Mouse (Mus musculus) gastrocnemius, adult 2 months (tissue): ENCODE results near the gene Klhl31. TPM values are rescaled to one million over a fixed set of nuclear protein-coding genes. Genes with fewer than 3 reads are reported as not detected.

Source experiments
- DNase-seq: peaks from one replicate; pipeline ENCODE4 v3.0.0; 2022
- H3K27ac ChIP-seq: fragments of 200-600 bp; 2 replicates; pipeline ENCODE4 v1.8.1; 2022; ENCODE audit warnings: mild to moderate bottlenecking
- H3K4me3 ChIP-seq: fragments of 200-600 bp; 2 replicates; pipeline ENCODE4 v1.8.1; 2022; ENCODE audit warnings: mild to moderate bottlenecking, moderate library complexity
- CTCF ChIP-seq: fragments of 200-600 bp; IDR thresholded peaks from 2 replicates; pipeline ENCODE4 v1.8.1; 2022; ENCODE audit warnings: antibody characterized with exemption, mild to moderate bottlenecking, moderate library complexity
- intact Hi-C: fragments of 180-260 bp; cut with DNase I; formaldehyde crosslinking; loops from one replicate; pipeline ENCODE4 v1.15.1; 2025
- total RNA-seq, 2 experiments: library from RNA; stranded (reverse); gene quantifications; 2 replicates each; pipeline ENCODE4 v1.2.3; 2021

The Klhl31 gene
- total RNA-seq, 2 experiments from 2014 or later: 491 to 601 TPM

DNA sequence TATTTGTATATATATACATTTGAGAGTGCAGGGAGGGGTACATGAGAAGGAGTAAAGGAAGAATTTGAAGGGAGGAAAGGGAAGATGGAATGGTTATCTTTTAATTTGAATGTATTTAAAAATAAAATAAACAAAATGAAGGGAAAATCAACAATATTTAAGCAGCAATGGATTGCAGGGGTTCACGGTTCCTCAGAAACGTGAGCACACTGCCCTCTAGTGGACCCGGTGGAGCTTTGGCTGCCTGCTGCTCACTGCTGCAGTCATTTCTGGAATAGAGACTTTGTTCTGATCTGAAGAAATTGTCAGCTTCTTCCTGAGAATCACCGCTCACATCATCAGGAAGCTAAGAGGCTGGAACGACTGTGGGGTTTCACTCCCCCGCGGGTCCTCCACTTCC lies 28.5 kb upstream of the Klhl31 start:
- H3K4me3 ChIP-seq: no peak overlapping the region
- intact Hi-C loops: no loop called here
- DNase-seq: no peak
- TF ChIP-seq CTCF: peak; percentile 62
- no peak overlapping the region for H3K27ac ChIP-seq

- Histone ChIP-seq H3K4me3 (no peak overlapping the region), H3K27ac (no peak overlapping the region)
- peak; percentile 75 for TF ChIP-seq CTCF
- peak; percentile 41 for DNase-seq
- intact Hi-C loops: loop anchor here (5.0 kb wide), 2 partner anchors 46 to 141 kb away; partner anchors contain the start of gene Gclc
Observed at GRCm38 (mm10) chr9:77610811-77611210, 25.5 kb upstream of the Klhl31 start.

DNA sequence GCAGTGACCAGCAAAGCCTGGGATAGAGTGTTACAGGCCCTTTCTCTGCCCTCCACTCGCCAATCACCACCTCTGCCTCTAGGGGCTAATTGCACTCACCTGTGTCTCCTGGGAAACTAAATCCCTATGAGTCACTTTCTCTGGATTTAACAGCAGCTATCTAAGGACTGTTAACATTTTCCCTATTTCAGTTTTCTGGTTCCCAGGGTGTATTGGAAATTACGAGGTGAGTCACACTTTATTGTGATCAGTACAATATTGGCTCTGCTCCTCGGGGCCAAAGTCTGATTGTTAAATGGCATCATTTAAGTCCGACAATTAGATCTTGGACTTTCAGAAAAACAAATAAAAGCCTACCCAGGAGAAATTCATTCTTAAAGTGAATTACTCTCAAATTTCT lies 24.0 kb upstream of the Klhl31 start:
- no peak overlapping the region for H3K4me3 ChIP-seq
- no peak overlapping the region; the same call in 1 of the 2 replicates for H3K27ac ChIP-seq
- no peak for TF ChIP-seq CTCF
- intact Hi-C loops: loop anchor here (5.0 kb wide), 2 partner anchors 45 to 140 kb away; partner anchors contain the start of gene Gclc
- no peak for DNase-seq

DNA sequence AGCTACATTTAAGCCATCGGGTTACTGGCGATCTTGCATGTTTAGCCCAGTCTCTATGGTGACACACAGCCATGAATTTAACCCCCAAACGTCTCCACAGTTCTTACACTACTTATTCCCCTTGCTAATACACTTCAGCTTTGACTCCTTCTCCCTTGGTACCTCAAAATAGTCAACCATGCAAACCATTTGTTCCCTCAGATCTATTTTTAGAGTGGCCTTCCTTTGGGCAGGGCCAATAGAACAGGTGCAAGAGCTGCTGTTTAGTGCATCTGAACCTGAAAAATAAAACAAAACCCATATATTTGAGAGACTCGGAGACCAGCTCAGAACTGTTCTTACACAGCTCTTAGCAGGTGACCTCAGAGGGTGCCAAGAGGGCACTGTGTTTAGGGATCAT lies 20.4 kb upstream of the Klhl31 start:
- intact Hi-C loops: loop anchor here (1.0 kb wide), 1 partner anchor 20 kb away; the partner anchor contains the start of gene Klhl31
- Histone ChIP-seq H3K27ac (peak overlapping the region; percentile 89), H3K4me3 (peak overlapping the region; percentile 38)
- DNase-seq: no peak
- no peak for TF ChIP-seq CTCF

DNA sequence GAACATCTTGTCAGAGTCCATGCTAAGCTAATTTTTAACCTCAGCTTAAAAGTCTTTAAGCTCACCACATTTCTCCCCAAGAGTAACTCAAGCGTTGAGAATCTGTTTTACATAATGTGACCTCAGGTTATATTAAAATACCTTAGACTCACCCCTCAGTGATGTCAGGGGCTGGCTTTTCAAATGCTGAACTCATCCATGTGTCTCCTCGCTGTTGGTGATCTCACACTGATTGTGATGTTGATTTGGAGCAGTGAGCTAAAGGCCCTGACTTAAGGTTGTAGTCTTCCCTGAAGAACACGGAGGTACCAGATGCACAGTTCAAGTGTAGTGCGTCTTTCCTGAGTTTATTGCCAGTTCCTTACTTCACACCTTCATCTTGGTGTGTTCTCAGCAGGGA lies 19.5 kb upstream of the Klhl31 start:
- no peak for DNase-seq
- intact Hi-C loops: no loop called here
- no peak for TF ChIP-seq CTCF
- no peak overlapping the region for H3K4me3 ChIP-seq
- H3K27ac ChIP-seq: peak overlapping the region; percentile 89

DNA sequence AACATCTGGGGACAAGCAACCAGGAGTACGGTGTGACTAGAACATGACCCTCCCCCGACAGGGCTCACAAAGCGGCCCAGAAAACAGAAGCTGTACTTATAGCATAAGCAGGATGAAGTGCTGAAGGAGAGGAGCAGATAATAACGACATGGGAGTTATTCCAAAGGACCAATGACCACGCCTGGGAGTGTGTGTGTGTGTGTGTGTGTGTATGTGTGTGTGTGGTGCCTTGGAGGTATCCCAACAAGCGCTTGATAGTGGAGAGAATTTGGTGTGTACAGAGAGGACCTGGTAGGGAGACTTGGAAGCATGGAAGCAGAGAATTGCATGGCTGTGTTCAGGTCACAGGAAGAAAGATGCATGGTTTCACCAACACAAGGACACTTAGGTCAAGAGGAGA lies 18.5 kb upstream of the Klhl31 start:
- H3K27ac ChIP-seq: peak overlapping the region; percentile 89
- DNase-seq: no peak
- intact Hi-C loops: no loop called here
- TF ChIP-seq CTCF: no peak
- no peak overlapping the region for H3K4me3 ChIP-seq

GRCm38 (mm10) chr9:77618392-77618791 lies 17.9 kb upstream of the Klhl31 start:
- Histone ChIP-seq H3K4me3 (no peak overlapping the region), H3K27ac (peak overlapping the region; percentile 89)
- TF ChIP-seq CTCF: no peak
- peak; percentile 51 for DNase-seq
- intact Hi-C loops: no loop called here

- no peak for DNase-seq
- intact Hi-C loops: no loop called here
- no peak for TF ChIP-seq CTCF
- Histone ChIP-seq H3K27ac (peak overlapping the region; percentile 89), H3K4me3 (no peak overlapping the region)
Observed at GRCm38 (mm10) chr9:77620077-77620476, 16.2 kb upstream of the Klhl31 start.

- no peak for TF ChIP-seq CTCF
- Histone ChIP-seq H3K27ac (peak overlapping the region; percentile 89; the same call in 1 of the 2 replicates), H3K4me3 (no peak overlapping the region)
- intact Hi-C loops: no loop called here
- DNase-seq: no peak
Observed at GRCm38 (mm10) chr9:77620482-77620881, 15.8 kb upstream of the Klhl31 start.

- peak overlapping the region; percentile 64 for H3K27ac ChIP-seq
- intact Hi-C loops: no loop called here
- no peak for TF ChIP-seq CTCF
- DNase-seq: no peak
- no peak overlapping the region for H3K4me3 ChIP-seq
Observed at GRCm38 (mm10) chr9:77622874-77623273, 13.4 kb upstream of the Klhl31 start.

DNA sequence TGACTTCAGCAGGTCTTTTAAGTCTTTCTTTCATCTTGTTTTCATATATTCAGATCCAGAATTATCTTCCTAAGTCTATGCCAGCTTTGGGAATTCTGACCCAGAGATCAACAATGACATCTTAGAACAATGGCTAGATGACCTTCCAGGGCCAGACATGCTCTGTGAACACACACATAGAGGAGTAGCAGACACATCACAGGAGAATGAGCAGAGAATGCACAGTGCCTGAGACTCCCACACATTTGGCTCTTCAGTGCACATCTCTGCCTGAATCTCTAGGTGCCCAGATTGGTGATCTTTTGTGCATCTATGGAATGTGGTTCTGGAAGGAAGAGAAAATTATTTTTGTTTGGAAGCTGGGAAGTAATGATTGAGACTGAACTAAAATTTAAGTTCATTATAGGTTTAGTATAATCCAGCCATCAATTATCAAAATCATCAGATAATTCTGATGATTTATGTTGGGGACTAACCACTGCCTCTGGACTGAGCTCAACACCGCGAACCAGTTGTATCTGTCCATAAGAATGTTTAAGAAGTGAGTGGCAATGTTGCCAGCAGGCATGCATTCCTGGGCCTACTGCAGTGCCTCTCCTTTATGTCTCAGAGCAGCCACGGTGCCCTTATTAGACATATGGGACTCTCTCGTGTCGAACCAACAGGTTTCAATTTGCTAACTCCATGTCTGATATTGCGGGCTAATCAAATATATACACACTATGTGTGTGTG lies 12.8 kb upstream of the Klhl31 start:
- H3K27ac ChIP-seq: peak overlapping the region; percentile 64; the same call in 1 of the 2 replicates
- intact Hi-C loops: no loop called here
- no peak for TF ChIP-seq CTCF
- no peak overlapping the region for H3K4me3 ChIP-seq
- no peak for DNase-seq

- intact Hi-C loops: no loop called here
- no peak for TF ChIP-seq CTCF
- Histone ChIP-seq H3K27ac (peak overlapping the region; percentile 46; the same call in 1 of the 2 replicates), H3K4me3 (no peak overlapping the region)
- DNase-seq: no peak
Observed at GRCm38 (mm10) chr9:77624171-77624570, 12.1 kb upstream of the Klhl31 start.

DNA sequence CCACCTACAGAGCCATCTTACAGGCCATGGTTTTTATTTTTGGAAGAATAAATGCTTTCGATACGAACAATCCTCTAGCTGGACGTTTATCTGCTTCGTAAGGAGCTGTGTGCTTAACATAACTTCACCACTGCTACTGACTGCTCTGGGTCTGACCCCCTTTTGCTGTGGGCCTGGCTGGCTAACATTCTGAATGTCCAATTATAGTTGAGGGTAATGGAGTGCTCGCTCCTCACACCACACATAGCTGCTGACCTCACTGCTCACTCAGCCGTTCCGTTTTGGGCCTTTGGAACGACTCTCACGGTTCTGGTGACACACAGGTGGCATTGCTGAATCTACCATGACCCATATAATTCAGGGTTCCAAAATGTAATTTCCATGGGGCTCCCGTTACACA lies 7.6 kb upstream of the Klhl31 start:
- peak; percentile 84 for DNase-seq
- TF ChIP-seq CTCF: no peak
- Histone ChIP-seq H3K27ac (peak overlapping the region; percentile 93), H3K4me3 (0 out of 2 replicates have a peak overlapping the region, but pooled peaks have one; percentile 23)
- intact Hi-C loops: no loop called here

GRCm38 (mm10) chr9:77629708-77630107 lies 6.6 kb upstream of the Klhl31 start:
- peak overlapping the region; percentile 93 for H3K27ac ChIP-seq

More at GRCm38 (mm10) chr9:77629708-77630107, 6.6 kb upstream of the Klhl31 start:
- TF ChIP-seq CTCF: no peak
- peak overlapping the region; percentile 3; the same call in 1 of the 2 replicates for H3K4me3 ChIP-seq
- intact Hi-C loops: no loop called here
- DNase-seq: no peak
